Mouse (Mus musculus): ENCODE measurements around the gene Slc29a3. TPM values are rescaled to one million over a fixed set of nuclear protein-coding genes. Genes with fewer than 3 reads are reported as not detected.

Slc29a3 gene
- polyA plus RNA-seq, 2 experiments, result 1.7 to 2.1 TPM

DNA sequence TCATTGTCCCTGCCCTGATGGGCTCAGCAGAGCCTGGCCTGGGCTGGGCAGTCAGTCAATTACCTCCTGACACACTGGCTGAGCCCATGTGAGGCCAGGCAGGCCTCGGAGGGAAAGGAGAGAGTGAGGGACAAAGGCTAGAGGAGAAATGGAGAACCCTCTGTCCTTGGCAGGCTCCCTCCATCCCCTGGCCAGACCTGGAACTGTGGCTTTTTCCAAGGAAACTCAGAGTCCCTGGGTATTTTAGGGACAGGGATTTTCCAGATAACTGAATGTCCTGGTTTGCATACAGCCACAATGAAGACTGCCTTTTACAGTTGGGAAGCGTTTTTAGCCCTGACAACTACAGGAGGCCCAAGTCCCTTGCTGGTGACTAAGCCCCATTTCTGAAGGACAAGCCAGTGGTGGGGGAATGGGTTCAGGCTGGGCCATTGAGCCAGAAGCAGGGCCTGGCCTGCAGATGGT is 20.2 kb downstream of the Slc29a3 start:
- H3K9ac ChIP-seq (replicated peaks), result no peak overlapping the region
- no peaks in the 10 kb centered on the region for H3K27me3 ChIP-seq (ENCODE audit: control insufficient read depth, insufficient read depth, low read length)
- no peak overlapping the region for H3K4me2 ChIP-seq (ENCODE audit: low read depth)
- no peak overlapping the region for H3K27ac ChIP-seq
- DNase-seq (ENCODE audit: low read depth in 3 of 3, low spot score in 3 of 3) (no peak), ATAC-seq (ENCODE audit: insufficient read depth) (no peak)
- H3K9me3 ChIP-seq (ENCODE audit: control insufficient read depth, low read length), result no peaks in the 10 kb centered on the region
- H3K4me3 ChIP-seq (ENCODE audit: insufficient read depth in 1 of 2, low read depth in 2 of 2, low read length in 2 of 2), result no peak overlapping the region
- 39% methylated on average over 2 of the region's 2 CpGs for WGBS (ENCODE audit: insufficient replicate concordance)
- peaks cover 0 to 11% of the 10 kb centered on the region in 2 experiments; a peak in 2 of 4 replicates for H3K4me1 ChIP-seq (replicated peaks; ENCODE audit: control insufficient read depth in 2 of 2, insufficient read depth in 2 of 2, low read length in 1 of 2)
- H3K36me3 ChIP-seq (replicated peaks; ENCODE audit: control insufficient read depth, insufficient read depth, low read depth), result no peaks in the 10 kb centered on the region
- TF ChIP-seq EP300 (IDR thresholded peaks at IDR 0.05; ENCODE audit: low read depth), result no peak
- TF ChIP-seq CTCF (IDR thresholded peaks at IDR 0.05; ENCODE audit: low read depth), result no peak

DNA sequence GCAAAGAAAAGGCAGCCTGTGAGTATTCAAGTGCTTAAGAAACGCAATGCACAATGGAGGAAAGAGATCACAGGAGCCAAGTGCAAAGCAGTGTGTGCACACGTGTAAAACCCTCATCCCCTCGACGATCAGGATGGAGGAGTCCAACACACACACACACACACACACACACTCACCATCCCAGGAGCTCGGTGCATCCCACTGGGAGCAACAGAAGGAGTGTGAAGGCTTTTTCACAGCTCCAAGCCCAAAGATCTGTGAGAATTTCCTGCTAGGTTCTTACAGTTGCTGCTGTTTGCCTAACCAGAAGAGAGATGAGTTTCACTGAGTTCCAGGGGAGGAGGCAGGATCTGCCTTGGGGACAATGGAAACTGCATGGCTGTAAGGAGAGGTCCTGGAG is 20.9 kb downstream of the Slc29a3 start:
- Histone ChIP-seq H3K36me3 (replicated peaks; ENCODE audit: control insufficient read depth, insufficient read depth, low read depth) (no peaks in the 10 kb centered on the region), H3K27me3 (ENCODE audit: control insufficient read depth, insufficient read depth, low read length) (no peaks in the 10 kb centered on the region), H3K9ac (replicated peaks) (no peak overlapping the region), H3K27ac (no peak overlapping the region), H3K9me3 (ENCODE audit: control insufficient read depth, low read length) (no peaks in the 10 kb centered on the region), H3K4me2 (ENCODE audit: low read depth) (no peak overlapping the region), H3K4me1 (replicated peaks; ENCODE audit: control insufficient read depth in 2 of 2, insufficient read depth in 2 of 2, low read length in 1 of 2) (peaks cover 0 to 11% of the 10 kb centered on the region in 2 experiments; a peak in 2 of 4 replicates), H3K4me3 (ENCODE audit: insufficient read depth in 1 of 2, low read depth in 2 of 2, low read length in 2 of 2) (no peak overlapping the region)
- no peak for DNase-seq (ENCODE audit: low read depth in 3 of 3, low spot score in 3 of 3)
- 46% methylated on average over 5 of the region's 5 CpGs for WGBS (ENCODE audit: insufficient replicate concordance)
- TF ChIP-seq EP300 (IDR thresholded peaks at IDR 0.05; ENCODE audit: low read depth), result no peak
- TF ChIP-seq CTCF (IDR thresholded peaks at IDR 0.05; ENCODE audit: low read depth), result no peak
- no peak for ATAC-seq (ENCODE audit: insufficient read depth)

DNA sequence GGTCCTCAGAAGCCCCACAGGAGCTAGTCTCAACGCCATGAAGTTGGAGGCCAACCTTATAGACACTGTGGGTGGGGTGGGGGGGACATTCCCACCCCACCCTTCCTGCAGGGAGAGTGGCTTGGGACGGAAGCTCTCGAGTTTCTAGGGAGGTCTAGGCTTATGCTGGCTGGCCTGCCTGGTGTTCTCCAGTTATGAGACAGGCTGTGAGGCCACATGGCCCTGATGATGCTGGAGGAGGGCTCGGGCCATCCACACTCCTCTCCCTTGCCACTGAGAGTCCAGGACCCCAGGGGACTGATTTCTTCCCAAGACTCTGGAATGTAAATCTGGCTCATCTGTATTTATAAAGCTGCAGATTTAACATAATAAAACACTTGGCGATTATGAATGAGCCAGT is 25.3 kb downstream of the Slc29a3 start:
- no peak for DNase-seq (ENCODE audit: low read depth in 3 of 3, low spot score in 3 of 3)
- ATAC-seq (ENCODE audit: insufficient read depth), result no peak

DNA sequence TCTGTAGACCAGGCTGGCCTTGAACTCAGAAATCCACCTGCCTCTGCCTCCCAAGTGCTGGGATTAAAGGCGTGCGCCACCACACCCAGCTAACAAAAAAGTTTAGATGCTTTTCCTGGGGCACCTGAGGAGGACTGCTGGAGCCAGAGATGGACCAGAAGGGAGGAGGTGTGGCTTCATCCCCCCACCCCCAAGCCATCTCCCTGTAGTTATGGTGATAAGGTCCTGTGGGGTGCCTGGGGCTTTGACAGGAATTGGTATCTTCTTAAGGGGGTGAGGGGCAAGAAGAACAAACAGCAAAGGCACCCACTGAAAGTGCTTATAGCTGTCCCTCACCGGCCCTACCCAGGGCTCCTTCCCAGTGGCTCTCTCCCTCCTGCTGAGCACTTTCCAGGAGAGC is 25.7 kb downstream of the Slc29a3 start:
- peaks cover 0 to 5% of the 10 kb centered on the region in 2 experiments; a peak in 1 of 4 replicates for H3K4me1 ChIP-seq (replicated peaks; ENCODE audit: control insufficient read depth in 2 of 2, insufficient read depth in 2 of 2, low read length in 1 of 2)
- WGBS (ENCODE audit: insufficient replicate concordance), result 70% methylated on average over 3 of the region's 3 CpGs
- no peak for DNase-seq (ENCODE audit: low read depth in 3 of 3, low spot score in 3 of 3)
- no peaks in the 10 kb centered on the region for H3K36me3 ChIP-seq (replicated peaks; ENCODE audit: control insufficient read depth, insufficient read depth, low read depth)
- H3K27me3 ChIP-seq (ENCODE audit: control insufficient read depth, insufficient read depth, low read length), result no peaks in the 10 kb centered on the region
- H3K9ac ChIP-seq (replicated peaks), result no peak overlapping the region
- ATAC-seq (ENCODE audit: insufficient read depth), result no peak
- no peak overlapping the region for H3K4me2 ChIP-seq (ENCODE audit: low read depth)
- no peak overlapping the region for H3K27ac ChIP-seq
- H3K4me3 ChIP-seq (ENCODE audit: insufficient read depth in 1 of 2, low read depth in 2 of 2, low read length in 2 of 2), result no peak overlapping the region
- no peaks in the 10 kb centered on the region for H3K9me3 ChIP-seq (ENCODE audit: control insufficient read depth, low read length)
- TF ChIP-seq CTCF (IDR thresholded peaks at IDR 0.05; ENCODE audit: low read depth) (no peak), EP300 (IDR thresholded peaks at IDR 0.05; ENCODE audit: low read depth) (no peak)

More for the DNA sequence above, 25.3 kb downstream of the Slc29a3 start:
- H3K36me3 ChIP-seq (replicated peaks; ENCODE audit: control insufficient read depth, insufficient read depth, low read depth), result no peaks in the 10 kb centered on the region
- 57% methylated on average over 5 of the region's 5 CpGs for WGBS (ENCODE audit: insufficient replicate concordance)
- H3K4me2 ChIP-seq (ENCODE audit: low read depth), result no peak overlapping the region
- H3K27me3 ChIP-seq (ENCODE audit: control insufficient read depth, insufficient read depth, low read length), result no peaks in the 10 kb centered on the region
- no peak for TF ChIP-seq CTCF (IDR thresholded peaks at IDR 0.05; ENCODE audit: low read depth)
- TF ChIP-seq EP300 (IDR thresholded peaks at IDR 0.05; ENCODE audit: low read depth), result no peak
- H3K4me3 ChIP-seq (ENCODE audit: insufficient read depth in 1 of 2, low read depth in 2 of 2, low read length in 2 of 2), result no peak overlapping the region
- H3K27ac ChIP-seq, result no peak overlapping the region
- peaks cover 0 to 5% of the 10 kb centered on the region in 2 experiments; a peak in 1 of 4 replicates for H3K4me1 ChIP-seq (replicated peaks; ENCODE audit: control insufficient read depth in 2 of 2, insufficient read depth in 2 of 2, low read length in 1 of 2)
- H3K9me3 ChIP-seq (ENCODE audit: control insufficient read depth, low read length), result no peaks in the 10 kb centered on the region
- no peak overlapping the region for H3K9ac ChIP-seq (replicated peaks)

GRCm38 (mm10) chr10:60724496-60724895 is 28.1 kb downstream of the Slc29a3 start:
- no peaks in the 10 kb centered on the region for H3K36me3 ChIP-seq (replicated peaks; ENCODE audit: control insufficient read depth, insufficient read depth, low read depth)
- no peaks in the 10 kb centered on the region for H3K9me3 ChIP-seq (ENCODE audit: control insufficient read depth, low read length)
- H3K27me3 ChIP-seq (ENCODE audit: control insufficient read depth, insufficient read depth, low read length), result no peaks in the 10 kb centered on the region
- H3K9ac ChIP-seq (replicated peaks), result no peak overlapping the region
- WGBS (ENCODE audit: insufficient replicate concordance), result 67% methylated on average over 6 of the region's 6 CpGs
- no peak for DNase-seq (ENCODE audit: low read depth in 3 of 3, low spot score in 3 of 3)
- H3K4me2 ChIP-seq (ENCODE audit: low read depth), result no peak overlapping the region
- H3K4me3 ChIP-seq (ENCODE audit: insufficient read depth in 1 of 2, low read depth in 2 of 2, low read length in 2 of 2), result no peak overlapping the region
- TF ChIP-seq EP300 (IDR thresholded peaks at IDR 0.05; ENCODE audit: low read depth) (no peak), CTCF (IDR thresholded peaks at IDR 0.05; ENCODE audit: low read depth) (no peak)
- no peaks in the 10 kb centered on the region for H3K4me1 ChIP-seq (replicated peaks; ENCODE audit: control insufficient read depth in 2 of 2, insufficient read depth in 2 of 2, low read length in 1 of 2)
- no peak overlapping the region for H3K27ac ChIP-seq
- no peak for ATAC-seq (ENCODE audit: insufficient read depth)
